Mouse (Mus musculus) C2C12 (cell line): ENCODE measurements around the gene Rwdd2a.

Source experiments
- CTCF ChIP-seq: IDR thresholded peaks from one replicate; pipeline ENCODE4 v1.5.1; 2011; ENCODE audit not compliant: control insufficient read depth, insufficient read depth, insufficient read length
- MAX ChIP-seq: IDR thresholded peaks from one replicate; pipeline ENCODE4 v1.6.1; 2011; ENCODE audit warnings: mild to moderate bottlenecking, control low read depth
- MYOD1 ChIP-seq: IDR thresholded peaks from one replicate; pipeline ENCODE4 v1.6.1; 2011; ENCODE audit warnings: low read depth; ENCODE audit not compliant: control insufficient read depth, insufficient read length
- USF1 ChIP-seq: IDR thresholded peaks from one replicate; pipeline ENCODE4 v1.6.1; 2011; ENCODE audit warnings: low read depth, mild to moderate bottlenecking, control low read depth, moderate library complexity

DNA sequence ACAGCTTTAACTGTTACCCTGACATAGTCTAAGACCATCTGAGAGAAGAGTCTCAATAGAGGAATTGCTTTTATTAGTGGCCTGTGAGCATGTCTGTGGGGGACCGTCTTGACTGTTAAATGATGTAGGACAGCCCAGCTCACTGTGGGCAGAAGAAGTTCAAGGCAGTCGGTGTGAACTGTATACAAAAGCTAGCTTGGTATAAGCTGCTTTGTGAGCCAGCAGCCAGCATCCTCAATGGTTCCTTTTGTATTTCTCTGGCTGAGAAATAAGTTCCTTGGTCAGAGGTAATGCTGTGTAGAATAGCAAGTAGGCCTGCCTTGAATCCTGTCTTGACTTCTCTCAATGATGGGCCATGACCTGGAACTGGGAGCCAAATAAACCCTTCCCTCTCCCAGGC, 50.3 kb downstream of the Rwdd2a start:
- TF ChIP-seq CTCF (no peak), MYOD1 (no peak), MAX (no peak), USF1 (no peak)
